Comparison of ENCODE assay signal across 22 mouse cellular contexts in the genomic region with DNA sequence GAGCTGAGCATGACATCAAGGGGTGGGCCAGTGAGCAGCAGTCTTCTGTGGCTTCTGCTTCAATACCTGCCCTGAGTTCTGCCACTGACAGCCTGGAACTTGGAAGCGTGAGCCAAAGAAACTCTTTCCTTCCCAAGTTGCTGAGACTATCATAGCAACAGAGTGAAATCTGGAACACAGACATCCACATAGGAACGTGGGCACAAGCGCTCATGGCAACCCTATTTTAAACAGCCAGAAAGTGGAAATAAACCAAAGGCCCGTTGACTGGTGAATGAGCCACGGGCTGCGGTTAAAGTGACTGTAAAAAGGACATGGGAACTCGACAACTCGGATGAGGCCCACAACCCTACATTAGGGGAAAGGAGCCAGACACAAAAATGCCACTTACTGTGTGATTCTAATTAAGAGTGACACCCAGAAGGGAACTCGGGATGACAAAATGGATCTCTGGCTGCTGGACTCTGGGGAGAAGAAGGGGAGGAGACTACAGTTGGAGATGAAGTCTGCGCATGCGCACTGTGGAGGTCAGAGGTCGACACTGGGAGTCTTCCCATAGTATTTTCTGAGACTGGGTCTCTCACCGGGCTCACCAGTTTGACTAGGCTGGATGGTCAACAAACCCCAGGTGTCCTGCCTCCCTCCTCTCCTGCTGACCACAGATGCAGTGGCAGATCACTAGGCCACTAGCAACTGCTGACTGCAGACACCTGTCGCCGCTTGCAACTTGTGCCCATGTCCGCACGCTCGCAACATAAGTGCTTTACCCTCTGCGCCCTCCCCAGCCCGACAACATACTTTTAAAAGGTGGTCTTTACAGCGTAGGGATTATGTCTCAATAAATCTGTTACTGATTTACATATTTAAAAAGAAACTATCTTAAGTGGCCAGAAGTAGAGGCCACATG. TPM values are rescaled to one million over a fixed set of nuclear protein-coding genes. Genes with fewer than 3 reads are reported as not detected.
DNase-seq lines count a peak whose midpoint lies in the region; ATAC-seq lines count a peak whose summit lies in the region.
"Had no signal": no experiment of that assay in that cellular context is flagged by ENCODE, and none has a peak within 500 bp of the region (broad histone marks: within the 10 kb centered on the region; RNA-seq: fewer than 3 reads in every experiment).

No protein-coding gene starts in this region.

- H3K36me3 ChIP-seq in megakaryocyte, embryonic 14.5 days (replicated peaks; ENCODE audit: low read length) = no peaks in the 10 kb centered on the region
- H3K36me3 ChIP-seq: forebrain, embryonic 10.5 days; intestine, embryonic 15.5 days; limb, embryonic 12.5 days; liver, embryonic 13.5 days; neural tube, embryonic 13.5 days had no signal

- H3K4me1 ChIP-seq in megakaryocyte, embryonic 14.5 days = peaks cover 4% of the 10 kb centered on the region; the same call in 1 of the 2 replicates
- H3K4me1 ChIP-seq: limb, embryonic 12.5 days; liver, embryonic 13.5 days had no signal

- peak overlapping the region; percentile 7 for H3K4me3 ChIP-seq in megakaryocyte, embryonic 14.5 days (replicated peaks)
- H3K4me3 ChIP-seq: forebrain, embryonic 10.5 days; intestine, embryonic 15.5 days; limb, embryonic 12.5 days; liver, embryonic 13.5 days; neural tube, embryonic 13.5 days had no signal

- H3K27me3 ChIP-seq in megakaryocyte, embryonic 14.5 days (replicated peaks) = peaks cover 76% of the 10 kb centered on the region
- H3K27me3 ChIP-seq: intestine, embryonic 15.5 days; limb, embryonic 12.5 days; liver, embryonic 13.5 days; neural tube, embryonic 13.5 days had no signal

- peaks cover 5% of the 10 kb centered on the region; the same call in 1 of the 2 replicates for H3K9me3 ChIP-seq in megakaryocyte, embryonic 14.5 days
- H3K9me3 ChIP-seq: forebrain, embryonic 10.5 days; intestine, embryonic 15.5 days; limb, embryonic 12.5 days; liver, embryonic 13.5 days; neural tube, embryonic 13.5 days had no signal

- no peak for DNase-seq in frontal cortex, postnatal 10 days (ENCODE audit: low spot score in 2 of 2)
- DNase-seq in frontal cortex, postnatal 36 days (ENCODE audit: low spot score in 2 of 2) = peak; percentile 42 to 72
- peak; percentile 46 for DNase-seq in right cerebral cortex, postnatal 14 days
- no peak for DNase-seq in thymus, postnatal 10 days (ENCODE audit: low spot score in 2 of 2)
- no peak for DNase-seq in spleen, postnatal 36 days (ENCODE audit: low spot score in 2 of 2)
- DNase-seq: cerebellum, adult 11-12 months; cerebellum, postnatal 10 days; kidney, adult 8-10 months; kidney, postnatal 14 days; liver, embryonic 13.5 days; lung, adult 2 months; lung, postnatal 14 days; midbrain, embryonic 14.5 days had no signal

- peak; percentile 71 for ATAC-seq in frontal cortex, adult (ENCODE audit: low TSS enrichment)
- ATAC-seq in megakaryocyte, adult 5-6 weeks (ENCODE audit: poor library complexity, severe bottlenecking) = no peak
- ATAC-seq: forebrain, embryonic 16.5 days; hindbrain, embryonic 16.5 days; intestine, embryonic 15.5 days had no signal

RNA-seq across cellular contexts. Expression of a gene that starts 58.8 kb away (rescaled TPM):
- 4.0 and 5.9 TPM in 2 replicates for polyA plus RNA-seq in megakaryocyte, embryonic 14.5 days (2012; ENCODE audit: insufficient read depth, low replicate concordance)
- total RNA-seq in megakaryocyte, adult 5-6 weeks (2015) = 28.0 and 33.1 TPM in 2 replicates
- 14.1 and 16.9 TPM in 2 replicates for total RNA-seq in megakaryocyte, adult 5-6 weeks (2017)

Comparison
In these comparisons a context has a peak if more than half of its experiments do, and no peak if none do; other contexts are left out.
1. DNase-seq: peak in frontal cortex, postnatal 36 days (2 of 2) and right cerebral cortex, postnatal 14 days (single experiment); none in frontal cortex, postnatal 10 days (0 of 2), thymus, postnatal 10 days (0 of 2) and spleen, postnatal 36 days (0 of 2).